Mouse (Mus musculus): ENCODE results near the gene Clec10a.

Gene Clec10a

GRCm38 (mm10) chr11:70180496-70180895 is 24.5 kb downstream of the Clec10a start:
- no peak for DNase-seq (ENCODE audit: low spot score)

GRCm38 (mm10) chr11:70185120-70185519 is 29.1 kb downstream of the Clec10a start:
- DNase-seq (ENCODE audit: low spot score), result no peak

- no peak for DNase-seq (ENCODE audit: low spot score)
Measured at GRCm38 (mm10) chr11:70189319-70190134, 33.5 kb downstream of the Clec10a start.

GRCm38 (mm10) chr11:70191188-70191587 is 35.2 kb downstream of the Clec10a start:
- no peak for DNase-seq (ENCODE audit: low spot score)

- no peak for DNase-seq (ENCODE audit: low spot score)
Measured at GRCm38 (mm10) chr11:70192157-70192556, 36.2 kb downstream of the Clec10a start.

- no peak for DNase-seq (ENCODE audit: low spot score)
Measured at GRCm38 (mm10) chr11:70193354-70194285, 37.6 kb downstream of the Clec10a start.

GRCm38 (mm10) chr11:70198332-70198731 is 42.3 kb downstream of the Clec10a start:
- DNase-seq (ENCODE audit: low spot score), result no peak

- DNase-seq (ENCODE audit: low spot score), result no peak
Measured at GRCm38 (mm10) chr11:70199107-70199506, 43.1 kb downstream of the Clec10a start.

- DNase-seq (ENCODE audit: low spot score), result no peak
Measured at GRCm38 (mm10) chr11:70200036-70200608, 44.1 kb downstream of the Clec10a start.

- DNase-seq (ENCODE audit: low spot score), result peak; percentile 92
Measured at GRCm38 (mm10) chr11:70201691-70202090, 45.7 kb downstream of the Clec10a start.

GRCm38 (mm10) chr11:70206801-70207200 is 50.8 kb downstream of the Clec10a start:
- no peak for DNase-seq (ENCODE audit: low spot score)

- DNase-seq (ENCODE audit: low spot score), result no peak
Measured at GRCm38 (mm10) chr11:70207283-70207682, 51.3 kb downstream of the Clec10a start.

GRCm38 (mm10) chr11:70208778-70209388 is 52.9 kb downstream of the Clec10a start:
- no peak for DNase-seq (ENCODE audit: low spot score)

GRCm38 (mm10) chr11:70210681-70211080 is 54.7 kb downstream of the Clec10a start:
- DNase-seq (ENCODE audit: low spot score), result no peak

GRCm38 (mm10) chr11:70211972-70212371 is 56.0 kb downstream of the Clec10a start:
- DNase-seq (ENCODE audit: low spot score), result no peak

GRCm38 (mm10) chr11:70212423-70212822 is 56.4 kb downstream of the Clec10a start, which contains the start of gene Slc16a11:
TSS of gene Slc16a11 (plus strand) at chr11:70212752.
- DNase-seq (ENCODE audit: low spot score), result no peak

- DNase-seq (ENCODE audit: low spot score), result peak; percentile 81
Measured at GRCm38 (mm10) chr11:70212896-70213295, 56.9 kb downstream of the Clec10a start.

- DNase-seq (ENCODE audit: low spot score), result no peak
Measured at GRCm38 (mm10) chr11:70213736-70214135, 57.7 kb downstream of the Clec10a start.

- no peak for DNase-seq (ENCODE audit: low spot score)
Measured at GRCm38 (mm10) chr11:70214191-70214855, 58.3 kb downstream of the Clec10a start.

GRCm38 (mm10) chr11:70214856-70215209 is 58.8 kb downstream of the Clec10a start:
- DNase-seq (ENCODE audit: low spot score), result no peak

- DNase-seq (ENCODE audit: low spot score), result no peak
Measured at GRCm38 (mm10) chr11:70215301-70215700, 59.3 kb downstream of the Clec10a start.

All from testis, postnatal 10 days (tissue).